Mouse (Mus musculus): ENCODE measurements around the gene Gpc3. TPM values are rescaled to one million over a fixed set of nuclear protein-coding genes. Genes with fewer than 3 reads are reported as not detected.
"Not testable (repeated sequence)": the region's sequence is repeated elsewhere in the genome, so short reads cannot be mapped to it uniquely, and the experiment has no call there.

Gpc3 gene
- polyA plus RNA-seq, 1 experiment from 2014 or later = 58.4 TPM

DNA sequence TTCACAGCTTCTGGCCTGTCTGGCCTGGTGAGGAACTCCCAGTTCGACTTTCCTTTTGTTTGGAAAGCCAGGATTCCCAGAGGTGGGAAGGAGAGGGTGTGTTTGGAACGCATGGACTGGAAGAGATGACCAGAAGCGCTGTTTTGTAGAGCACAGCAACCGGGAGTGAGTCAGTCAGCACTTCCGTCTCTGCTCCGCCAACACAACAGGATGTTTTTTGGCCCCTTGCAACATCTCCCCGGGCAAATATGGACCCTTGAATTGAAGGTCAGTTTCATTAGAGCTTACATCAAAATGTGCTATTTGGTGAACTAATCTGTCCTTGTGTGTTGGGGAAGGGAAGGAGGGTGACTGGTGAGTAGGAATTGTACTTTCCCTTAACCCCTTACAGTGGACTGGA is 340.7 kb downstream of the Gpc3 start:
- no peak overlapping the region for H3K4me2 ChIP-seq (ENCODE audit: low read length)
- ATAC-seq (ENCODE audit: low FRiP score, low TSS enrichment) (no peak), DNase-seq (no peak)
- H3K9me3 ChIP-seq (ENCODE audit: control insufficient read depth, low read length) = no peaks in the 10 kb centered on the region
- H3K27ac ChIP-seq (replicated peaks; ENCODE audit: low read depth, low read length) = no peak overlapping the region
- no peak overlapping the region for H3K4me3 ChIP-seq (replicated peaks; ENCODE audit: low read depth, low read length)
- no peaks in the 10 kb centered on the region for H3K36me3 ChIP-seq (ENCODE audit: control insufficient read depth, insufficient read depth, low read length)
- 85% methylated on average over 7 of the region's 7 CpGs for WGBS
- H3K4me1 ChIP-seq (ENCODE audit: control insufficient read depth, insufficient read depth, low read length) = no peaks in the 10 kb centered on the region
- H3K9ac ChIP-seq (replicated peaks; ENCODE audit: low read length) = no peak overlapping the region
- H3K27me3 ChIP-seq (ENCODE audit: control insufficient read depth, insufficient read depth, low read length) = no peaks in the 10 kb centered on the region

DNA sequence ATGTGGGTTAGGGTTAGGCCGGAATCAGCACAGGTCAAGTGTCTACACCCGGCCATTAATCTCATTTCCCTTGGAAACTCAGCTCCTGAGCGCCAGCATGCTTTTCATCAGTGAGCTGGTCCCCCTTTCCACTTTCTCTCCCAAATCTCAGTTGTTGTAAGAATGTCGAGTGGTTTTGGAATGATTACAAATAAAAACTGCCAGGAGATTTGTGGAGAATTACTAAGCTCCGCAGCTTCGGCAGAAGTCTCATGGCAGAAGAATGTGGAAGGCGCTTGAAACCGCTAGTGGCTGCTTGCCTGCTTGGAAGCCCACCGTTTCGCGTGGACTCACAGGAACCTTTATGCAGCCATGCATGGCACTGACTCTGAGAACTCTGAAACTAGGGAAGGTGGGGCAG is 351.8 kb downstream of the Gpc3 start:
- 90% methylated on average over 11 of the region's 11 CpGs for WGBS
- H3K36me3 ChIP-seq (ENCODE audit: control insufficient read depth, insufficient read depth, low read length) = no peaks in the 10 kb centered on the region
- H3K9me3 ChIP-seq (ENCODE audit: control insufficient read depth, low read length) = no peaks in the 10 kb centered on the region
- H3K4me3 ChIP-seq (replicated peaks; ENCODE audit: low read depth, low read length) = no peak overlapping the region
- H3K4me2 ChIP-seq (ENCODE audit: low read length) = no peak overlapping the region
- H3K9ac ChIP-seq (replicated peaks; ENCODE audit: low read length) = no peak overlapping the region
- no peak for ATAC-seq (ENCODE audit: low FRiP score, low TSS enrichment)
- H3K27me3 ChIP-seq (ENCODE audit: control insufficient read depth, insufficient read depth, low read length) = no peaks in the 10 kb centered on the region
- DNase-seq = no peak
- H3K4me1 ChIP-seq (ENCODE audit: control insufficient read depth, insufficient read depth, low read length) = no peaks in the 10 kb centered on the region
- no peak overlapping the region for H3K27ac ChIP-seq (replicated peaks; ENCODE audit: low read depth, low read length)

DNA sequence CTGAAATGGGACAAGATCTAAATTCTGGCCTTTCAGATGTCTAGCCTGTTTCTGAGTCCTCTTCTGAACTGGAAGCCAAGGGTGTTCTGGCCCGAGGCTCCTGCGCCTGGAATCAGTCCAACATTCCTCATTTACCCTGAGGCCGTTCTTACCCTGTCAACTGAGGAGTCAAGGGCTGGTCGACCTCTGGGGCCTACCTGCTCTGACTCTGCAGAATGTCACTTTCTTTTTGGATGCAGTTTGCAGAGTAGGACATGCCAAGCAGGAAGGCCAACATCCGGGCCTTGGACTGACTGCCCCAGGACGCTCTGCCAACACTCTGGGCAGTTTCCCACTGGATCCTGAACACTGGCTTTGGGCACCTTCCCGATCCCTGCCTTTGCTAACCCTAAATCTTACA is 352.2 kb downstream of the Gpc3 start:
- H3K4me2 ChIP-seq (ENCODE audit: low read length) = no peak overlapping the region
- ATAC-seq (ENCODE audit: low FRiP score, low TSS enrichment) (no peak), DNase-seq (no peak)
- 81% methylated on average over 7 of the region's 7 CpGs for WGBS
- H3K27ac ChIP-seq (replicated peaks; ENCODE audit: low read depth, low read length) = no peak overlapping the region
- no peaks in the 10 kb centered on the region for H3K36me3 ChIP-seq (ENCODE audit: control insufficient read depth, insufficient read depth, low read length)
- H3K27me3 ChIP-seq (ENCODE audit: control insufficient read depth, insufficient read depth, low read length) = no peaks in the 10 kb centered on the region
- no peaks in the 10 kb centered on the region for H3K9me3 ChIP-seq (ENCODE audit: control insufficient read depth, low read length)
- no peak overlapping the region for H3K9ac ChIP-seq (replicated peaks; ENCODE audit: low read length)
- H3K4me3 ChIP-seq (replicated peaks; ENCODE audit: low read depth, low read length) = no peak overlapping the region
- no peaks in the 10 kb centered on the region for H3K4me1 ChIP-seq (ENCODE audit: control insufficient read depth, insufficient read depth, low read length)

DNA sequence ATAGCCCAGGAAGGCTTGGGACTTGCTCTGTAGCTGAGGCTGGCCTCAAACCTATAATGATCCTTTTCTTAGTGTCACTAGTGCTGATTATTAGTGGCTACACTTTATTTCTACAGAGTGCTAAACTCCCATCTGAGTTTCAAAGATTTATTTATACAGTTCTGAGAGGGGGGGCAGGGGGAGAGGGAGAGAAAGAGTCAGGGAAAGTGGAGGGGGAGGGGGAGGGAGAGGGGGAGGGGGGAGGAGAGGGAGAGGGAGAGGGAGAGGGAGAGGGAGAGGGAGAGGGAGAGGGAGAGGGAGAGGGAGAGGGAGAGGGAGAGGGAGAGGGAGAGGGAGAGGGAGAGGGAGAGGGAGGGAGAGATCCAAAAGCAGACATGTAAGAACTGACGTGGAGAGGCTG is 354.0 kb downstream of the Gpc3 start:
- H3K4me2 ChIP-seq (ENCODE audit: low read length); H3K27ac ChIP-seq (replicated peaks; ENCODE audit: low read depth, low read length); H3K4me3 ChIP-seq (replicated peaks; ENCODE audit: low read depth, low read length); DNase-seq; H3K36me3 ChIP-seq (ENCODE audit: control insufficient read depth, insufficient read depth, low read length); H3K9ac ChIP-seq (replicated peaks; ENCODE audit: low read length); H3K27me3 ChIP-seq (ENCODE audit: control insufficient read depth, insufficient read depth, low read length); ATAC-seq (ENCODE audit: low FRiP score, low TSS enrichment); H3K4me1 ChIP-seq (ENCODE audit: control insufficient read depth, insufficient read depth, low read length); H3K9me3 ChIP-seq (ENCODE audit: control insufficient read depth, low read length): not testable (repeated sequence)
- WGBS = 53% methylated on average over 1 of the region's 1 CpGs

DNA sequence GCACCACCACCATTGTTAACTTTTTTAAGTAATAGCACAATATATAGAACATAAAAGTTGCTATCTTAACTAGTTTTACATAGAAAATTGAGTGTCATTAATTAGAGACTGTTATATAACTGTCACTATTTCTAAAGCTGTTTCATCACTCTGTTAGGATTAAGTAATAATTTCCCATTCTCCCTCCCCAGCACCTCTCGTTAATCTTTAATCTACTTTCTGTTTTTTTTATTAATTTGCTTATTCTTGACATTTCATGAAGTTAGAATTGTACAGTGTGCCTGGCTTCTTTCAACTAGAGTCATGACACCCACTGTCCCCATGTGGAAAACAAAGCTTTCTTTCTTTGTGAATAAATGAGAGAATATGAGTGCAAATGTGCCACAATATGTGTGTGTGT is 359.2 kb downstream of the Gpc3 start:
- Histone ChIP-seq H3K9me3 (ENCODE audit: control insufficient read depth, low read length) (no peaks in the 10 kb centered on the region), H3K4me1 (ENCODE audit: control insufficient read depth, insufficient read depth, low read length) (no peaks in the 10 kb centered on the region), H3K9ac (replicated peaks; ENCODE audit: low read length) (no peak overlapping the region), H3K4me3 (replicated peaks; ENCODE audit: low read depth, low read length) (no peak overlapping the region), H3K27me3 (ENCODE audit: control insufficient read depth, insufficient read depth, low read length) (no peaks in the 10 kb centered on the region), H3K27ac (replicated peaks; ENCODE audit: low read depth, low read length) (no peak overlapping the region), H3K36me3 (ENCODE audit: control insufficient read depth, insufficient read depth, low read length) (no peaks in the 10 kb centered on the region), H3K4me2 (ENCODE audit: low read length) (no peak overlapping the region)
- 82% methylated on average over 1 of the region's 1 CpGs for WGBS
- DNase-seq = no peak
- ATAC-seq (ENCODE audit: low FRiP score, low TSS enrichment) = no peak

DNA sequence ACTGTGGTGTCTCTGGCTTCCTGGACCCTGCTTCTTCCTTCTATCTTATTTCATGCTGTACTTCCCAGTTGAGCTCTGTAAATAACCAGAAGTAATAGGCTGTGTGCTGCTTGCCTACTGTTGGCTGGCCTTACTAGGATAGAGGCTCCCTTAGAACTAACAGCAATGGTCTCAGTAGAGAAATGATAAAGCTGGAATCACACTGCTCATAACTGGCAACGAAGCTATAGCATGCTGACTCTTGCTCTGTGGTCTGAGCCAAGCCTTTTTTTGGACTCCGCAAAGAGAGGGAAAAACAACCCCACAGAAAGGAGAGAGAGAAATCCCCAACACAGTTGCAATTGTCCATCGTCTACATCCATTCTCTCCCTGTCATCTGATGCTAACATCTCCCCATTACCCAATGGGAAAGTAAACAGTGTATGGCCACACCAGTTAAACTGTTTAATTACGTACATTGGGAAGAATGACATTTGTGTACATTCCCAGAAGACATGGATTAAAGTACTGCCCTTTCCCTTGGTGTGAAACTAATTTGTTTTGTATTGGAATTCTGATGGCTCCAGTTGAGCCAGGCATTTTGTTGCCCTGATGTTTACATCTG is 368.0 kb downstream of the Gpc3 start:
- H3K27me3 ChIP-seq (ENCODE audit: control insufficient read depth, insufficient read depth, low read length) = no peaks in the 10 kb centered on the region
- H3K9me3 ChIP-seq (ENCODE audit: control insufficient read depth, low read length) = no peaks in the 10 kb centered on the region
- 70% methylated on average over 4 of the region's 4 CpGs for WGBS
- no peak overlapping the region for H3K4me3 ChIP-seq (replicated peaks; ENCODE audit: low read depth, low read length)
- H3K9ac ChIP-seq (replicated peaks; ENCODE audit: low read length) = no peak overlapping the region
- DNase-seq (no peak), ATAC-seq (ENCODE audit: low FRiP score, low TSS enrichment) (no peak)
- no peak overlapping the region for H3K27ac ChIP-seq (replicated peaks; ENCODE audit: low read depth, low read length)
- no peaks in the 10 kb centered on the region for H3K4me1 ChIP-seq (ENCODE audit: control insufficient read depth, insufficient read depth, low read length)
- H3K36me3 ChIP-seq (ENCODE audit: control insufficient read depth, insufficient read depth, low read length) = no peaks in the 10 kb centered on the region
- no peak overlapping the region for H3K4me2 ChIP-seq (ENCODE audit: low read length)

DNA sequence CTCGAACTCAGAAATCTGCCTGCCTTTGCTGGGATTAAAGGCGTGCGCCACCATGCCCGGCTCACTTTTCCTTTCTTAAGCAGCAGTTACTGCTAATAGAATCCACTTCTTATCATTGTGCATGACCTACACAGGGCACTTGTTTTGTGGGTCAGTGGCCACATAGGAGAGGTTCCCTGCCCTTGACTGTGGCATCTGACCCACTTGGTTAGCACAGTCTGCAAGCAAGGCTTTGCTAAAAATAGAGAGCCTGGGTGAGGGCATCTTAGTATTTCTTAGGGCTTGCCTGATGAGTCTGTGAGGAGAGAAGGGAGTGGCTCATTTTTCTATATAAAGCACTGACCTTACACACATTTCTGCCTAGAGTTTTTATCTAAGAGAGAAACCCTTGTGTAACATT is 376.3 kb downstream of the Gpc3 start:
- 93% methylated on average over 4 of the region's 4 CpGs for WGBS
- H3K36me3 ChIP-seq (ENCODE audit: control insufficient read depth, insufficient read depth, low read length) = no peaks in the 10 kb centered on the region
- DNase-seq = no peak

DNA sequence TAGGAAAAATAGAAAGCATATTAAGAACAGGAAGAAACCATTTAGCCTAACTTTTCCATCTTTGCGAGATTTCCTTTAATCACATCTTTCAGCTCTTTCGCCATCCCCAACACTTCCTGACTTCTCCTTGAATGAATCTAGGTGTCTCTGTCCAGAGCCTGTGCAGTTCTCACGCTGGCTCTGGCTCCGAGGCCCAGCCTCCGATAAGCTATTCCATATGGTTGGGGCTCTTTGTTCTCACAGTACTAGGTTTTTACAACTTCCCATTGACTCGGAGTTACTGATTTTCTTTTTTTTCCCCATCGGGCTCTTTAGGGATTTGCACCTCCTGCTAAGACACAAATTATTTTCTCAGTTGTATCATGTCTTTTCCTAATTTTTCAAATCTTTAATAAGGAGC is 381.8 kb downstream of the Gpc3 start:
- ATAC-seq (ENCODE audit: low FRiP score, low TSS enrichment) (no peak), DNase-seq (no peak)
- Histone ChIP-seq H3K27me3 (ENCODE audit: control insufficient read depth, insufficient read depth, low read length) (no peaks in the 10 kb centered on the region), H3K4me1 (ENCODE audit: control insufficient read depth, insufficient read depth, low read length) (no peaks in the 10 kb centered on the region), H3K4me2 (ENCODE audit: low read length) (no peak overlapping the region), H3K36me3 (ENCODE audit: control insufficient read depth, insufficient read depth, low read length) (no peaks in the 10 kb centered on the region), H3K9me3 (ENCODE audit: control insufficient read depth, low read length) (no peaks in the 10 kb centered on the region), H3K27ac (replicated peaks; ENCODE audit: low read depth, low read length) (no peak overlapping the region), H3K4me3 (replicated peaks; ENCODE audit: low read depth, low read length) (no peak overlapping the region), H3K9ac (replicated peaks; ENCODE audit: low read length) (no peak overlapping the region)
- 71% methylated on average over 7 of the region's 7 CpGs for WGBS

More for the DNA sequence above, 376.3 kb downstream of the Gpc3 start:
- ATAC-seq (ENCODE audit: low FRiP score, low TSS enrichment) = no peak
- Histone ChIP-seq H3K4me1 (ENCODE audit: control insufficient read depth, insufficient read depth, low read length) (no peaks in the 10 kb centered on the region), H3K27ac (replicated peaks; ENCODE audit: low read depth, low read length) (no peak overlapping the region), H3K9ac (replicated peaks; ENCODE audit: low read length) (no peak overlapping the region), H3K4me3 (replicated peaks; ENCODE audit: low read depth, low read length) (no peak overlapping the region), H3K4me2 (ENCODE audit: low read length) (no peak overlapping the region), H3K9me3 (ENCODE audit: control insufficient read depth, low read length) (no peaks in the 10 kb centered on the region), H3K27me3 (ENCODE audit: control insufficient read depth, insufficient read depth, low read length) (no peaks in the 10 kb centered on the region)

DNA sequence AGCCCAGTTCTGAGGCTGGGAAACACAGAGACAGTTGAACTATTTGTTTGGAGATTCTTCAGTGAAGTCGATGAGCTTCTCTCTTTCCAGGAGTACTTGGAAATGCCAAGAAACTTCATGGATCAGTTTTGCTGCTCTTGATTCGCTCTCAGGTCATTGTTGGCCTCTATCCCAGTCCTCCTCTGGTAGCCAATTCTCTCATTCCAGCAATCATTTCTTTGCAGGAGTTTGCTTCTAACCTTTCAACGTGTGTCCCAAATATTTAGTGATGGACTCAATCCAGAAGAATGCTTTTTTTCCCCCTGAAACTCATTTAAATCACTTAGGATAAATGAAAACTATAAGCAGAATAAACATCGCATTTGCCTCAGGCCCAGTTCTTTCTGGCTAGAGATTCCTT is 383.0 kb downstream of the Gpc3 start:
- no peaks in the 10 kb centered on the region for H3K27me3 ChIP-seq (ENCODE audit: control insufficient read depth, insufficient read depth, low read length)
- no peaks in the 10 kb centered on the region for H3K9me3 ChIP-seq (ENCODE audit: control insufficient read depth, low read length)
- no peak for DNase-seq
- no peak for ATAC-seq (ENCODE audit: low FRiP score, low TSS enrichment)
- no peak overlapping the region for H3K27ac ChIP-seq (replicated peaks; ENCODE audit: low read depth, low read length)
- no peaks in the 10 kb centered on the region for H3K36me3 ChIP-seq (ENCODE audit: control insufficient read depth, insufficient read depth, low read length)
- H3K9ac ChIP-seq (replicated peaks; ENCODE audit: low read length) = no peak overlapping the region
- no peak overlapping the region for H3K4me3 ChIP-seq (replicated peaks; ENCODE audit: low read depth, low read length)
- H3K4me2 ChIP-seq (ENCODE audit: low read length) = no peak overlapping the region
- 75% methylated on average over 4 of the region's 4 CpGs for WGBS
- no peaks in the 10 kb centered on the region for H3K4me1 ChIP-seq (ENCODE audit: control insufficient read depth, insufficient read depth, low read length)

Data from midbrain, embryonic 14.5 days (tissue).